Mouse (Mus musculus) testis, adult 2 months (tissue): ENCODE measurements around the gene Ak8.

ENCODE experiments used
- CTCF ChIP-seq: fragments of 200-500 bp; IDR thresholded peaks from 2 replicates; pipeline ENCODE4 v1.5.1; 2012; ENCODE audit warnings: low read depth, mild to moderate bottlenecking, inconsistent platforms, low read length, moderate library complexity; ENCODE audit not compliant: control insufficient read depth, insufficient read depth, insufficient replicate concordance
- POLR2A ChIP-seq: fragments of 200-500 bp; IDR thresholded peaks from 2 replicates; pipeline ENCODE4 v1.6.1; 2012; ENCODE audit warnings: low read depth, mild to moderate bottlenecking, inconsistent platforms, low read length, moderate library complexity; ENCODE audit not compliant: control insufficient read depth

DNA sequence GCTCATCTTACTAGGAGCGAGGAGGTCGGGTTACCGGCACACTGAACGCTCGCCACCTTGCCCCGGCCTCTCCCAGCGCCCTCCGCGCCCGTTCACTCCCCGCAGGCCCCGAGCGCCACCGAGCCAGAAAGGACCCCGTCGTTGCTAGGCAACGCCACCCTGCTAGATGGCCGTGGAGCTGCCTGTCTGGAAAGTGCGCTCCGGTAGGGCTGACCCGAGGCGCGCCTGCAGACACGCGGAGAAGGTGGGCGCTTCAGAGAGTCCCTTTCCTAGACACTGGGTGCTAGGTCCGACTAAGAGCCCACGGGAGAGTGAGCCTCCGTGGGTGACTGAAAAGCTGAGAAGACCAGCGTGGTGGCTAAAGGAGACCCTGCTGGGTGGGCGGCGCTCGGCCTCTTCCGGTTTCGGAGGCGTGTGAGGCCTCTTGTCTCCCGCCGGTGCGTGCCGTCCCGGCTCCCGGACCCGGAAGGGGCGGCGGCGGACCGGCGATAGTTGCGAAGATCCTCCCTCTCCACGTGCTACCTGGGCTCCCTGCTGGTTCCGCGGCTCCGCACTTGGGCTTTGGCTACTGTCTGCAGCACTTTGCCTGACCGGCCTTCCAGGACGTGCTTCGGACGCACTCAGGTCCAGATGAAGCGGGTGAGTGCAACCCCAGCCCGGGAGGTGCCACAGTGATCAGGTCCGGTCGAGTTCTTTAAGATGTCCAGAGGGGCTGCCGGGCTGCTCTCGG lies 140.4 kb downstream of the Ak8 start, which contains the start of the genes Gtf3c4 and Ddx31:
- TF ChIP-seq POLR2A, result peak; percentile 56
- no peak for TF ChIP-seq CTCF
